ENCODE assay signal across 8 mouse cellular contexts in the genomic region with DNA sequence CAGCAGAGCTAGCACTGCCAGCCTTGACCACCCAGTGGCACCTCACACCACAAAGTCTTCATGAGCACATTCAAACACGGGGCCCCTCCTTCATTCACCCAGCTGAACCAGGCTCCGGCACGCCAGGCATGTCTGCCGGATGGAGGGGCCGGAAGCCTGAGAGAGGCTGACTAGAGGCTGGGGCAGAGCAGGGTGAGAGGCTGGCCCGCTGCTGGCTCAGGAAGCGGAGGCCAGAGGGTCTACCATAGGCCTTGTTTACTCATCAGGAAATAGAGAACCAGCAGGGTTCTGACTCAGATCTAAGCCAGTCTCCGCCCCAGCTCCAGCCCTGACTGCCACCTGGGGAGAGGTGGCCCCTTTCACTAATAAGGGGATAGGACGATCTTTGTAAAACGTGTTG. TPM values are rescaled to one million over a fixed set of nuclear protein-coding genes. Genes with fewer than 3 reads are reported as not detected.
DNase-seq lines count a peak whose midpoint lies in the region; ATAC-seq lines count a peak whose summit lies in the region.

No protein-coding gene starts in this region.

- intact Hi-C loops in heart, postnatal 25 days (cut with DNase I) = loop anchor here (10.0 kb wide), 1 partner anchor 220 kb away; no protein-coding TSS in a partner anchor

- DNase-seq in MN1 (ENCODE audit: low spot score) = peak; percentile 28
- peak; percentile 68 for DNase-seq in embryo, embryonic 11 days
- DNase-seq in heart, postnatal 25 days (ENCODE audit: low spot score) = peak; percentile 47
- DNase-seq in kidney, postnatal 36 days = peak; percentile 75 to 76
- DNase-seq in thymus, adult 18-20 months = peak; percentile 62 to 69
- DNase-seq in left cerebral cortex, adult 18-20 months (ENCODE audit: low spot score in 2 of 2) = no peak
- DNase-seq in urinary bladder, postnatal 25 days (ENCODE audit: low spot score) = no peak

- ATAC-seq in megakaryocyte progenitor cell, adult 5-6 weeks (replicated peaks; ENCODE audit: poor library complexity) = peak; percentile 69

RNA-seq across cellular contexts. Expression of gene Lrrc71, which starts 16.7 kb away (rescaled TPM):
- total RNA-seq in heart, postnatal 25 days (2021) = under 1 TPM; 0.16 to 0.17 TPM
- total RNA-seq in megakaryocyte progenitor cell, adult 5-6 weeks (2015) = not detected in 2 replicates
- 0.03 TPM in 1 of 2 replicates, not detected in the other for total RNA-seq in megakaryocyte progenitor cell, adult 5-6 weeks (2017)
- under 1 TPM in 1 of 2 experiments, not detected in 1; 0.79 TPM for total RNA-seq in left cerebral cortex, adult 18-20 months (2021)

RNA-seq across cellular contexts. Expression of gene Ntrk1, which starts 29.9 kb away (rescaled TPM):
- under 1 TPM; 0.17 to 0.18 TPM for total RNA-seq in heart, postnatal 25 days (2021)
- total RNA-seq in megakaryocyte progenitor cell, adult 5-6 weeks (2015) = not detected in 2 replicates
- not detected in 2 replicates for total RNA-seq in megakaryocyte progenitor cell, adult 5-6 weeks (2017)
- under 1 TPM; 0.49 to 0.95 TPM for total RNA-seq in left cerebral cortex, adult 18-20 months (2021)

RNA-seq across cellular contexts. Expression of gene Insrr, which starts 31.7 kb away (rescaled TPM):
- total RNA-seq in heart, postnatal 25 days (2021) = under 1 TPM in 1 of 2 experiments, not detected in 1; 0.08 TPM
- 0.05 TPM in 1 of 2 replicates, not detected in the other for total RNA-seq in megakaryocyte progenitor cell, adult 5-6 weeks (2015)
- total RNA-seq in megakaryocyte progenitor cell, adult 5-6 weeks (2017) = not detected in 2 replicates
- under 1 TPM; 0.72 to 0.96 TPM for total RNA-seq in left cerebral cortex, adult 18-20 months (2021)

RNA-seq across cellular contexts. Expression of gene Pear1, which starts 59.0 kb away (rescaled TPM):
- 10 to 100 TPM; 17.9 to 21.7 TPM for total RNA-seq in heart, postnatal 25 days (2021)
- total RNA-seq in megakaryocyte progenitor cell, adult 5-6 weeks (2015) = 3.4 and 4.3 TPM in 2 replicates
- 0.46 and 3.4 TPM in 2 replicates for total RNA-seq in megakaryocyte progenitor cell, adult 5-6 weeks (2017)
- total RNA-seq in left cerebral cortex, adult 18-20 months (2021) = 1 to 10 TPM; 7.0 to 7.5 TPM

Comparison
In these comparisons a context has a peak if more than half of its experiments do, and no peak if none do; other contexts are left out.
1. DNase-seq: peak in MN1 (single experiment), embryo, embryonic 11 days (single experiment), heart, postnatal 25 days (single experiment), kidney, postnatal 36 days (2 of 2) and thymus, adult 18-20 months (2 of 2); none in left cerebral cortex, adult 18-20 months (0 of 2) and urinary bladder, postnatal 25 days (single experiment).